Mouse (Mus musculus): Measurements from ENCODE around the gene Nusap1.
"Not testable (repeated sequence)": the region's sequence is repeated elsewhere in the genome, so short reads cannot be mapped to it uniquely, and the experiment has no call there.

The Nusap1 gene

GRCm38 (mm10) chr2:119618199-119618982 is at the start of gene Nusap1, which contains the start of gene Oip5:
Nusap1 (plus strand) TSS chr2:119618298.
Oip5 (minus strand) TSS chr2:119618469.
- DNase-seq (ENCODE audit: low read depth): peak; percentile 97

- peak; percentile 35 for DNase-seq (ENCODE audit: low read depth)
Observed at GRCm38 (mm10) chr2:119572471-119572870, 45.6 kb upstream of the Nusap1 start.

GRCm38 (mm10) chr2:119581571-119581970 is 36.5 kb upstream of the Nusap1 start:
- no peak for DNase-seq (ENCODE audit: low read depth)

- no peak for DNase-seq (ENCODE audit: low read depth)
Observed at GRCm38 (mm10) chr2:119583439-119583838, 34.7 kb upstream of the Nusap1 start.

- DNase-seq (ENCODE audit: low read depth): no peak
Observed at GRCm38 (mm10) chr2:119584282-119584681, 33.8 kb upstream of the Nusap1 start.

GRCm38 (mm10) chr2:119587383-119587782 is 30.7 kb upstream of the Nusap1 start:
- peak; percentile 71 for DNase-seq (ENCODE audit: low read depth)

GRCm38 (mm10) chr2:119591247-119591646 is 26.9 kb upstream of the Nusap1 start:
- DNase-seq (ENCODE audit: low read depth): peak; percentile 53

GRCm38 (mm10) chr2:119593765-119594112 is 24.4 kb upstream of the Nusap1 start:
- DNase-seq (ENCODE audit: low read depth): no peak

- peak; percentile 99 for DNase-seq (ENCODE audit: low read depth)
Observed at GRCm38 (mm10) chr2:119594113-119594981, 23.8 kb upstream of the Nusap1 start.

GRCm38 (mm10) chr2:119595308-119595707 is 22.8 kb upstream of the Nusap1 start:
- DNase-seq (ENCODE audit: low read depth): no peak

- DNase-seq (ENCODE audit: low read depth): no peak
Observed at GRCm38 (mm10) chr2:119596781-119597330, 21.2 kb upstream of the Nusap1 start.

GRCm38 (mm10) chr2:119601027-119601426 is 17.1 kb upstream of the Nusap1 start:
- DNase-seq (ENCODE audit: low read depth): no peak

GRCm38 (mm10) chr2:119601575-119601974 is 16.5 kb upstream of the Nusap1 start:
- not testable (repeated sequence) for DNase-seq (ENCODE audit: low read depth)

- no peak for DNase-seq (ENCODE audit: low read depth)
Observed at GRCm38 (mm10) chr2:119602488-119602887, 15.6 kb upstream of the Nusap1 start.

GRCm38 (mm10) chr2:119603909-119604308 is 14.2 kb upstream of the Nusap1 start:
- no peak for DNase-seq (ENCODE audit: low read depth)

- no peak for DNase-seq (ENCODE audit: low read depth)
Observed at GRCm38 (mm10) chr2:119605361-119605973, 12.6 kb upstream of the Nusap1 start.

GRCm38 (mm10) chr2:119607023-119607422 is 11.1 kb upstream of the Nusap1 start:
- DNase-seq (ENCODE audit: low read depth): no peak

- DNase-seq (ENCODE audit: low read depth): no peak
Observed at GRCm38 (mm10) chr2:119617841-119618198, 278 bp upstream of the Nusap1 start.

GRCm38 (mm10) chr2:119619002-119619401 is 904 bp downstream of the Nusap1 start:
- not testable (repeated sequence) for DNase-seq (ENCODE audit: low read depth)

- DNase-seq (ENCODE audit: low read depth): no peak
Observed at GRCm38 (mm10) chr2:119621302-119621701, 3.2 kb downstream of the Nusap1 start.

- DNase-seq (ENCODE audit: low read depth): peak; percentile 18
Observed at GRCm38 (mm10) chr2:119636781-119637180, 18.7 kb downstream of the Nusap1 start.

GRCm38 (mm10) chr2:119641214-119641912 is 23.3 kb downstream of the Nusap1 start:
- DNase-seq (ENCODE audit: low read depth): no peak

Measured in NIH3T3 (cell line).